Mouse (Mus musculus): ENCODE measurements at regions not wholly inside any gene's neighbourhood (a gene's known extent, or its start where the extent isn't known, plus 50 kb on each side); places are given as distances from the start of the nearest gene placed in this dataset.
A peak's percentile ranks its signal among the peaks of the same experiment; 100 is the strongest.
"Not testable (repeated sequence)": the region's sequence is repeated elsewhere in the genome, so short reads cannot be mapped to it uniquely, and the experiment has no call there.

DNA sequence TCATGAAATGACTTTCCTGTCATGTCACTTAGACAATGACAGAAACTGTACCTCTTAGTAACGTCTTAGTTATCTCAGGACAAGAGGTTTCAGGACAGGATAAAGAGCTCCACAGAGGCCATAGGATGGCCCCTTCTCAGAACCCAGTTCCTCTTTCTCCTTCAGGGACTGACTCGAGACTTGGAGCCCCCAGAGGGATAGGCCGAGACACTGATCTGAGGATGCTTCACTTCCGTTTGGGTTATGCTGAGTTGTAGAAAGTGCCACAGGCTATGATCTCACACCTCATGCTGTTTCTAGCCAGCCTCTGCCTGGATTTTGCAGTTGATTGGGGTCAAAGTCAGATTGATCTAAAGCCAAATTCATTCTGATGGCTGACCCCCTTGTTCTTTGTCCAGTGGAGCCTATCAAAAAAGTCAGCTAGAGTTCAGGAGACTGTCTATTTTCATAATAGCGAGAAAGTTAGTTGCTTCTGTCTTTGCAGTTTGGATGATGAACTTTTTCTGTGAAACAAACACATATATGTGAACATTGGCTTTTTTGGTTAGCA lies 70.7 kb downstream of the Sult3a2 start:
- no peak for DNase-seq

- DNase-seq = not testable (repeated sequence)
Measured at GRCm38 (mm10) chr10:33708656-33709055, 77.8 kb downstream of the Sult3a2 start.

DNA sequence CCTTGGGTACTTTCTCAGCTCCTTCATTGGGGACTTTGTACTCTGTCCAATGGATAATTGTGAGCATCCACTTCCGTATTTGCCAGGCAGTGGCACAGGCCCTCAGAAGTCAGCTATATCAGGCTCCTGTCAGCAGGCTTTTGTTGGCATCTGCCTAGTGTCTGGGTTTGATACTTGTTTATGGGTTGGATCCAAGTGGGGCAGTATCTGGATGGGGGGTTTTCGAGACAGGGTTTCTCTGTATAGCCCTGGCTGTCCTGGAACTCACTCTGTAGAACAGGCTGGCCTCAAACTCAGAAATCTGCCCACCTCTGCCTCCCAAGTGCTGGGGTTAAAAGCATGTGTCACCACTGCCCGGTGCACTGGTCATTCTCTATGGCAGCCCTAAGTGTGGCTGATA lies 79.7 kb upstream of the Clvs2 start:
- DNase-seq = not testable (repeated sequence)

DNA sequence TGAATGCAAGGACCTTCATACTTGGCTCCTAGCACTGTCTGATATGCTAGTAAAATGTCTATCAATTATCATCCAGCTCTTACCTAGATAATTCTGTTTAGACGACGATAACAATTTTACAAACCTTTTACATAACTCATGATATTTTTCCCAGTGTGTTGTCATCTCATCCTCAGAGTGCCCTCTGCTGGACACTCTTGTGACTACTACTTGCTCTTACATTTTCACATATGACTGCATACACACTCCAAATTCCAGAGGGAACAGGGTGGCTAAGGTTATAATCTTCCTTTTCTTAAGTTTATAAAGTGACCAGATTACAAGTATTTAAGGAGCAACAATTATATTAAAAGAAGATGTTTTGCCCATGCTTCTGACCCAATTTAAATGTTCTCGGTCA lies 78.9 kb upstream of the Clvs2 start:
- peak; percentile 56 for DNase-seq
